Mouse (Mus musculus) T-cell, adult 2 months (primary cell): ENCODE measurements around the gene Gm10358.
"Not testable (repeated sequence)": the region's sequence is repeated elsewhere in the genome, so short reads cannot be mapped to it uniquely, and the experiment has no call there.

Experiments used
- DNase-seq: peaks from one replicate; pipeline ENCODE4 v3.0.0; 2022; ENCODE audit warnings: low spot score

The Gm10358 gene

GRCm38 (mm10) chr8:75406489-75406888 lies at the start of gene Gm10358:
Gene Gm10358, minus strand, starts transcription at chr8:75406589.
- no peak for DNase-seq

GRCm38 (mm10) chr8:75448394-75448793 lies 42.0 kb upstream of the Gm10358 start, which contains the start of gene Iqcm:
Gene Iqcm, plus strand, starts transcription at chr8:75448694.
- DNase-seq: no peak

DNA sequence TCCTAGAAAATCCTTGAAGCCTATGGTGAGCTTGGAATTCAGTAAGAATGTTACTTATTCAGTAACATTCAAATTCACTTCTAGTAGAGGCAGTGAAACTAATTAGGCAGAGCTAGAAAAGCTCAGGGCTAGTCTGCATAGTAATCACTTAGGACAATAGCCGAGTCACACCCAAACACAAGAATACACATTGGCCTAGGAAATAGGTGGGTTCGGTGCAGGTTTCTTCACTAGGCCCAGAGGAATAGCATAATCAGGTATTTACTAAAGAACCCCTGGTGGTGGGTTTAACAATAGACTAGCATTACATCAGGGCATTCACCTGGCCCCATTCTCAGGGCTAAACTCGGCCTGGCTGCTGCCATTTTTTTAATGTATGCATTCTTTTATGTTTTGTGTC lies 9.3 kb upstream of the Gm10358 start:
- not testable (repeated sequence) for DNase-seq

- no peak for DNase-seq
Observed at GRCm38 (mm10) chr8:75384770-75385290, 21.6 kb downstream of the Gm10358 start.

GRCm38 (mm10) chr8:75375530-75376123 lies 30.8 kb downstream of the Gm10358 start:
- DNase-seq: no peak

DNA sequence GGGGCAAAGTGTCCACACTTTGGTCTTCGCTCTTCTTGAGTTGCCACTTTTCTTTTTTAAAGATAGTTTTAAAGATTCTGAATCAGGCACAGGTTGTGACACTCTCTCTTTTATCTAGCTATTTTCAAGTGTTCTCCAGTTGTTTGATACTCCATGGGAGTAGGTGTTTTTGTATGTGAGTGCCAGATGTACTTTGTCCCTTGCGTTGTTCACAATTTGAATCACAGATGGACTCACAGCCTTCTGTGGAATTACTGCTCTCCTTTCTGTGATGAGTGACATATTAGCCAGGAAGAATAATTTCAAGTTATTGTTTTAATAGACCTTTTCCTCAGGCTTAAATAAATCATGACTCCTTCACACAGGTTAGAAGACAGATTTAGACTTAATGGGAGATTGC lies 34.4 kb downstream of the Gm10358 start:
- DNase-seq: no peak
